Mouse (Mus musculus) bone marrow, adult 2 months (tissue): Measurements from ENCODE around the gene Ttc7b. TPM values are rescaled to one million over a fixed set of nuclear protein-coding genes. Genes with fewer than 3 reads are reported as not detected.

Experiments
- H3K27ac ChIP-seq: fragments of 200-500 bp; 2 replicates; pipeline ENCODE4 v1.5.1; 2012; ENCODE audit warnings: low read depth, mild to moderate bottlenecking, control low read depth, inconsistent platforms, low read length; ENCODE audit not compliant: control insufficient read depth, poor library complexity, insufficient read depth
- H3K4me1 ChIP-seq: fragments of 200-500 bp; 2 replicates; pipeline ENCODE4 v1.6.1; 2011; ENCODE audit warnings: low read length; ENCODE audit not compliant: control insufficient read depth, insufficient read depth
- H3K4me3 ChIP-seq: fragments of 200-500 bp; replicated peaks from 2 replicates; pipeline ENCODE3; 2011; ENCODE audit warnings: mild to moderate bottlenecking, low read depth, low read length, control low read depth; ENCODE audit not compliant: control insufficient read depth
- CTCF ChIP-seq: fragments of 200-500 bp; IDR thresholded peaks from 2 replicates; pipeline ENCODE4 v1.5.1; 2011; ENCODE audit warnings: low read length, control low read depth; ENCODE audit not compliant: control insufficient read depth, insufficient read depth
- POLR2A ChIP-seq: fragments of 200-500 bp; IDR thresholded peaks from 2 replicates; pipeline ENCODE4 v1.6.1; 2011; ENCODE audit warnings: low read depth, mild to moderate bottlenecking, control low read depth, low read length, borderline replicate concordance; ENCODE audit not compliant: control insufficient read depth
- WGBS: fragments of 180-500 bp; shearing (Covaris S2); methylation state at CpG from one replicate; pipeline ENCODE4 v1.1.7; 2018; 5-methylcytosine and 5-hydroxymethylcytosine counted together
- polyA plus RNA-seq: library from polyadenylated mRNA; stranded (reverse); fragments of >200 nt; gene quantifications from 2 replicates; pipeline ENCODE4 v1.2.4, GENCODE M21; 2011; ENCODE audit warnings: low replicate concordance; ENCODE audit not compliant: missing spikeins, insufficient read depth, insufficient read length

The Ttc7b gene
- polyA plus RNA-seq, 1 experiment = 26.5 TPM

GRCm38 (mm10) chr12:100398268-100398943 is 122.2 kb downstream of the Ttc7b start:
- no peaks in the 10 kb centered on the region; the same call in 1 of the 2 replicates for H3K4me1 ChIP-seq
- no peak overlapping the region for H3K27ac ChIP-seq
- WGBS = 40% methylated on average over 8 of the region's 8 CpGs
- H3K4me3 ChIP-seq = no peak overlapping the region
- TF ChIP-seq CTCF (no peak), POLR2A (no peak)

- 86% methylated on average over 15 of the region's 15 CpGs for WGBS
- TF ChIP-seq POLR2A (no peak), CTCF (no peak)
- no peak overlapping the region for H3K27ac ChIP-seq
- H3K4me1 ChIP-seq = no peaks in the 10 kb centered on the region; the same call in 1 of the 2 replicates
- H3K4me3 ChIP-seq = no peak overlapping the region
These were observed 123.0 kb downstream of the Ttc7b start for GRCm38 (mm10) chr12:100397432-100398146.

- no peak overlapping the region for H3K4me3 ChIP-seq
- WGBS = 63% methylated on average over 2 of the region's 2 CpGs
These were observed 123.8 kb downstream of the Ttc7b start for GRCm38 (mm10) chr12:100396806-100397205.

GRCm38 (mm10) chr12:100393532-100393931 is 127.1 kb downstream of the Ttc7b start:
- no peaks in the 10 kb centered on the region; the same call in 1 of the 2 replicates for H3K4me1 ChIP-seq
- no peak for TF ChIP-seq CTCF
- no peak for TF ChIP-seq POLR2A
- H3K27ac ChIP-seq = no peak overlapping the region
- 58% methylated on average over 3 of the region's 3 CpGs for WGBS
- H3K4me3 ChIP-seq = no peak overlapping the region

More at GRCm38 (mm10) chr12:100396806-100397205, 123.8 kb downstream of the Ttc7b start:
- H3K27ac ChIP-seq = no peak overlapping the region
- H3K4me1 ChIP-seq = no peaks in the 10 kb centered on the region; the same call in 1 of the 2 replicates
- TF ChIP-seq POLR2A (no peak), CTCF (no peak)

- TF ChIP-seq POLR2A (no peak), CTCF (no peak)
- Histone ChIP-seq H3K4me3 (no peak overlapping the region), H3K4me1 (no peaks in the 10 kb centered on the region; the same call in 1 of the 2 replicates), H3K27ac (no peak overlapping the region)
- WGBS = 80% methylated on average over 3 of the region's 3 CpGs
These were observed 127.5 kb downstream of the Ttc7b start for GRCm38 (mm10) chr12:100393109-100393508.

- WGBS = 84% methylated on average over 5 of the region's 5 CpGs
- no peak for TF ChIP-seq POLR2A
- no peak for TF ChIP-seq CTCF
These were observed 128.2 kb downstream of the Ttc7b start for GRCm38 (mm10) chr12:100392466-100392865.

GRCm38 (mm10) chr12:100391890-100392289 is 128.7 kb downstream of the Ttc7b start:
- Histone ChIP-seq H3K4me1 (no peaks in the 10 kb centered on the region; the same call in 1 of the 2 replicates), H3K4me3 (no peak overlapping the region), H3K27ac (no peak overlapping the region)
- TF ChIP-seq POLR2A (no peak), CTCF (no peak)
- WGBS = 68% methylated on average over 9 of the region's 9 CpGs

More at GRCm38 (mm10) chr12:100392466-100392865, 128.2 kb downstream of the Ttc7b start:
- Histone ChIP-seq H3K4me1 (no peaks in the 10 kb centered on the region; the same call in 1 of the 2 replicates), H3K4me3 (no peak overlapping the region), H3K27ac (no peak overlapping the region)
